Mouse (Mus musculus) liver, embryonic 13.5 days (tissue): ENCODE results near the gene E130114P18Rik. TPM values are rescaled to one million over a fixed set of nuclear protein-coding genes. Genes with fewer than 3 reads are reported as not detected.

Source experiments
- ATAC-seq: fragments of 200-750 bp; cut with Nextera tagmentation; 2 replicates; pipeline ENCODE4 v1.8.0; 2017; ENCODE audit warnings: low read depth, mild to moderate bottlenecking, moderate number of reproducible peaks, moderate library complexity
- DNase-seq: peaks from one replicate; pipeline ENCODE4 v3.0.0; 2022
- H3K27ac ChIP-seq: fragments of 300-500 bp; sonication (generic); 2 replicates; pipeline ENCODE4 v1.5.1; 2015; ENCODE audit warnings: moderate library complexity, mild to moderate bottlenecking, inconsistent platforms
- H3K27me3 ChIP-seq: fragments of 300-500 bp; sonication (generic); 2 replicates; pipeline ENCODE4 v1.6.1; 2015; ENCODE audit warnings: mild to moderate bottlenecking, inconsistent platforms
- H3K36me3 ChIP-seq: fragments of 300-500 bp; sonication (generic); 2 replicates; pipeline ENCODE4 v1.6.1; 2015; ENCODE audit warnings: mild to moderate bottlenecking, inconsistent platforms
- H3K4me1 ChIP-seq: fragments of 300-500 bp; sonication (generic); replicated peaks from 2 replicates; pipeline ENCODE4 v1.6.1; 2015; ENCODE audit warnings: inconsistent platforms
- H3K4me2 ChIP-seq: fragments of 300-500 bp; sonication (generic); 2 replicates; pipeline ENCODE4 v1.6.1; 2015; ENCODE audit warnings: inconsistent platforms, mild to moderate bottlenecking, moderate library complexity
- H3K4me3 ChIP-seq: fragments of 300-500 bp; sonication (generic); replicated peaks from 2 replicates; pipeline ENCODE4 v1.5.1; 2015; ENCODE audit warnings: mild to moderate bottlenecking, inconsistent platforms
- H3K9ac ChIP-seq: fragments of 300-500 bp; sonication (generic); 2 replicates; pipeline ENCODE4 v1.6.1; 2015; ENCODE audit warnings: mild to moderate bottlenecking, inconsistent platforms
- H3K9me3 ChIP-seq: fragments of 300-500 bp; sonication (generic); replicated peaks from 2 replicates; pipeline ENCODE4 v1.6.1; 2016; ENCODE audit warnings: inconsistent platforms
- WGBS: fragments of 180-500 bp; shearing (Covaris S2); methylation state at CpG from one replicate; pipeline ENCODE4 v1.1.7; 2015; ENCODE audit not compliant: insufficient replicate concordance; 5-methylcytosine and 5-hydroxymethylcytosine counted together
- polyA plus RNA-seq: library from polyadenylated mRNA; unstranded; fragments of >200 nt; fragmentation: Nextera tagmentation; extraction: Ambion mirVana; gene quantifications from 2 replicates; pipeline ENCODE4 v1.2.1, GENCODE M21; 2015

E130114P18Rik gene
- polyA plus RNA-seq, 1 experiment from 2014 or later, result 0.09 TPM

DNA sequence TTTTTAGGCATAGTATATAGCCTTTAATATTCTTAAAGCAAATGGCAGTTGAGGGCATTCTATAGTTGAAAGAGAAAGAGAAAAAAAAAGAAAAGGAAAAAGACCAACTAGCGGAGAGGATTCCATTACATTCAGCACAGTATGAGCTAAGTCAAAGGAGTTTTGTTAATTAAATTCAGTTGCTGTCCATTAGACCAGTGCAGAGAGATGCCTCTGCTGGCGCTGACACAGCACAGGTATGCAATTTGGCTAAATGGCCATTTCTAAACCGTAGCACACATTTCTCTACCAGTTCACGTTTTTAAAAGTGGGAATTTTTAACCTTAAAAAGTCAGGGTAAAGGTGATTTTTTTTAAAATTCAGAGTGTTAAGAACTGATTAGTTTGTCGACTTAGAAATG, 26.8 kb upstream of the E130114P18Rik start:
- peaks cover 7% of the 10 kb centered on the region; the same call in 1 of the 2 replicates for H3K4me1 ChIP-seq
- 63% methylated on average over 5 of the region's 5 CpGs for WGBS
- ATAC-seq (no peak), DNase-seq (no peak)
- H3K36me3 ChIP-seq, result no peaks in the 10 kb centered on the region
- H3K27ac ChIP-seq, result no peak overlapping the region
- H3K4me2 ChIP-seq, result no peak overlapping the region
- no peaks in the 10 kb centered on the region for H3K9me3 ChIP-seq
- no peak overlapping the region for H3K4me3 ChIP-seq
- H3K27me3 ChIP-seq, result no peaks in the 10 kb centered on the region
- H3K9ac ChIP-seq, result no peak overlapping the region

DNA sequence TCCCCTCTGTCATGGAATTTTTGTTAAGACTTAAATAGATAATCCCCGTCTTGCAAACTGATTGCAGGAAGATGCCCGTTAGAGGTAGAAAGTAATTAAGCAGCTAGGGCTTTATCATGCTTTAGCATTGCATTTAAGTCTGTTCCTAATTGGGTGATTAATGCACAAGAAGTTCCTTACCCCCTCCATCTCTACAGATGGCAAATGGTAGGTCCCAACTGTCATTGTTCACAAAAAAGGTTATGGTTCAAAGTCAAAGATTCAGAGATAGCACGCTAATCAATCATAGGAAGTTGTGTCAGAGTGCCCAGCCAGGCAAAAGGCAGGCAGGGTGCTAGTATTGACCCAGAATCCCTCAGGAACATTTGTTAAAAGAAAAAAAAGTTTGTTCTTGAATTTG, 25.9 kb upstream of the E130114P18Rik start:
- no peaks in the 10 kb centered on the region for H3K4me1 ChIP-seq
- ATAC-seq (no peak), DNase-seq (no peak)
- H3K36me3 ChIP-seq, result no peaks in the 10 kb centered on the region
- no peak overlapping the region for H3K4me3 ChIP-seq
- H3K9me3 ChIP-seq, result no peaks in the 10 kb centered on the region
- WGBS, result 60% methylated on average over 3 of the region's 3 CpGs
- no peaks in the 10 kb centered on the region for H3K27me3 ChIP-seq
- H3K9ac ChIP-seq, result no peak overlapping the region
- no peak overlapping the region for H3K27ac ChIP-seq
- no peak overlapping the region for H3K4me2 ChIP-seq

DNA sequence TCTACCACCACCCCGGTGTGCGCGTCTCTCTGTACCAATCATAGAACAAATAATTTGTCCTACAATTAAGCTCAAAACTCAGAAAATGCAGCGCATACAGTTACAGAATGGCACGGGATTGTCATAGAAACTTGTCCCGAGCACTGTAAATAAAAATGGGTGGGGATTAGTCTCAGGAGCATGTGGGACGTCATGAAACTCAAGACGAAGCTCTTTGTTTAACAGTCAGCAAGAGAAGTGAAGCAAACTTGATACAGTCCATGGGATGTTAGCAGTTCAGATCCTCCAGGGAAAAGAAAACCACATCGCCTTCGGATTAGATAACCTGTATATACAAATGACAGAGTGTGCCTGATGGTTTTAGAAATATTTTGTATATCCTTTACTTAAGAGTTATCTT, 18.6 kb upstream of the E130114P18Rik start:
- no peak for ATAC-seq
- Histone ChIP-seq H3K9me3 (no peaks in the 10 kb centered on the region), H3K36me3 (no peaks in the 10 kb centered on the region), H3K27me3 (no peaks in the 10 kb centered on the region), H3K4me2 (no peak overlapping the region), H3K4me1 (no peaks in the 10 kb centered on the region), H3K27ac (no peak overlapping the region), H3K4me3 (no peak overlapping the region), H3K9ac (no peak overlapping the region)
- WGBS, result 75% methylated on average over 10 of the region's 10 CpGs
- no peak for DNase-seq

GRCm38 (mm10) chr4:97795957-97796356, 18.1 kb upstream of the E130114P18Rik start:
- no peak for DNase-seq
- WGBS, result 68% methylated on average over 5 of the region's 5 CpGs

DNA sequence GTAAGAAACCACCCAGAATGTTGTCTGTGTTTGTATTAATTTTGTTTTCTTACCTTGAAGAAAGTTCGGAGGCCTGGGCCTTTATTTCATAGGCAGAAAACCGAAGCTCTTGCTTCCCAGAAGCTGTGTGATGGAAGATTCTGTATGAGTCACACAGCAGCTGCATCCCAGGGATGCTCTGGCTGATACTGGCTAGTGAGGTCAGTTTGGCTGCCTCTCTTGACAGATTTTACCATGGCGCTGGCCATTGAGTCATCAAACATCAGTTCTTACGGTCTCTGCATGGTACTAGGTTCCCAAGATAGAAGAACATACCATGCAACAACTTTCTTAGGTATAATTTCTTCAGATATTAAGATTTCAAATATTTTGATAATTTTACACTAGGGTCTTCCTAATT, 17.0 kb upstream of the E130114P18Rik start:
- Histone ChIP-seq H3K36me3 (no peaks in the 10 kb centered on the region), H3K4me1 (no peaks in the 10 kb centered on the region), H3K9me3 (no peaks in the 10 kb centered on the region), H3K4me3 (no peak overlapping the region), H3K27ac (no peak overlapping the region), H3K27me3 (no peaks in the 10 kb centered on the region), H3K9ac (no peak overlapping the region), H3K4me2 (no peak overlapping the region)
- no peak for ATAC-seq
- WGBS, result 65% methylated on average over 4 of the region's 4 CpGs
- DNase-seq, result no peak

More at GRCm38 (mm10) chr4:97795957-97796356, 18.1 kb upstream of the E130114P18Rik start:
- Histone ChIP-seq H3K36me3 (no peaks in the 10 kb centered on the region), H3K9me3 (no peaks in the 10 kb centered on the region), H3K27me3 (no peaks in the 10 kb centered on the region), H3K9ac (no peak overlapping the region), H3K4me2 (no peak overlapping the region), H3K4me1 (no peaks in the 10 kb centered on the region), H3K4me3 (no peak overlapping the region), H3K27ac (no peak overlapping the region)
- ATAC-seq, result no peak

- no peak overlapping the region for H3K27ac ChIP-seq
Measured at GRCm38 (mm10) chr4:97793931-97794330, 16.1 kb upstream of the E130114P18Rik start.

GRCm38 (mm10) chr4:97788537-97788936, 10.7 kb upstream of the E130114P18Rik start:
- Histone ChIP-seq H3K4me3 (no peak overlapping the region), H3K27me3 (peaks cover 14% of the 10 kb centered on the region; the same call in 1 of the 2 replicates)
- ATAC-seq, result no peak

More at GRCm38 (mm10) chr4:97793931-97794330, 16.1 kb upstream of the E130114P18Rik start:
- Histone ChIP-seq H3K4me2 (no peak overlapping the region), H3K36me3 (no peaks in the 10 kb centered on the region), H3K27me3 (0 out of 2 replicates have a peak, but pooled peaks cover 4% of the 10 kb centered on the region), H3K4me1 (no peaks in the 10 kb centered on the region), H3K9me3 (no peaks in the 10 kb centered on the region), H3K9ac (no peak overlapping the region), H3K4me3 (no peak overlapping the region)
- ATAC-seq (no peak), DNase-seq (no peak)
- WGBS, result 76% methylated on average over 10 of the region's 10 CpGs

GRCm38 (mm10) chr4:97787515-97787914, 9.6 kb upstream of the E130114P18Rik start:
- Histone ChIP-seq H3K4me3 (no peak overlapping the region), H3K4me1 (no peaks in the 10 kb centered on the region), H3K9me3 (no peaks in the 10 kb centered on the region), H3K4me2 (no peak overlapping the region), H3K9ac (no peak overlapping the region), H3K36me3 (peaks cover 8% of the 10 kb centered on the region; the same call in 1 of the 2 replicates), H3K27me3 (peaks cover 18% of the 10 kb centered on the region; the same call in 1 of the 2 replicates), H3K27ac (no peak overlapping the region)
- ATAC-seq (no peak), DNase-seq (no peak)
- WGBS, result 59% methylated on average over 3 of the region's 3 CpGs

More at GRCm38 (mm10) chr4:97788537-97788936, 10.7 kb upstream of the E130114P18Rik start:
- Histone ChIP-seq H3K36me3 (peaks cover 2% of the 10 kb centered on the region; the same call in 1 of the 2 replicates), H3K9me3 (no peaks in the 10 kb centered on the region), H3K27ac (no peak overlapping the region), H3K4me1 (no peaks in the 10 kb centered on the region), H3K9ac (no peak overlapping the region), H3K4me2 (no peak overlapping the region)
- DNase-seq, result no peak
- 49% methylated on average over 4 of the region's 4 CpGs for WGBS

DNA sequence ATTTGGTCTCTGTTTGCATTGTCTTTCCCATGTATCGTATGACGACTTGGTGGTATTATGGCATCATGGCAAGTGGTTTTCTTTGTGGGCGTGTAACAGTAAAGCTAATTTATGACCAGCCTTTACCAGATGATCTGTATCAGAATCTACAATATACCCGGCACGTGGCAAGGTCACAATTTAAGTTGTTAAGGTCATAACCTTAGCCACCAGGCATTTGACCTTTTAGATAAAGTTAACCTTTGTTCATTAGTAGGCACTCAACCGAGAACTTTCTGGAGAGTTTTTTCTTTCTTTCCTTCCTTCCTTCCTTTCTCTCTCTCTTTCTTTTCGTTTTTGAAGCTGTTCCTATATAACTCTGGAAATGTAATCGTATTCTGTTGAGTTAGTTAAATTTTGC, 8.7 kb upstream of the E130114P18Rik start:
- H3K4me1 ChIP-seq, result no peaks in the 10 kb centered on the region
- no peak overlapping the region for H3K27ac ChIP-seq
- H3K9me3 ChIP-seq, result no peaks in the 10 kb centered on the region
- H3K9ac ChIP-seq, result no peak overlapping the region
- H3K4me2 ChIP-seq, result no peak overlapping the region
- DNase-seq, result no peak
- WGBS, result 51% methylated on average over 8 of the region's 8 CpGs
- H3K4me3 ChIP-seq, result no peak overlapping the region
- ATAC-seq, result no peak
- H3K27me3 ChIP-seq, result peaks cover 18% of the 10 kb centered on the region; the same call in 1 of the 2 replicates
- H3K36me3 ChIP-seq, result peaks cover 8% of the 10 kb centered on the region; the same call in 1 of the 2 replicates

DNA sequence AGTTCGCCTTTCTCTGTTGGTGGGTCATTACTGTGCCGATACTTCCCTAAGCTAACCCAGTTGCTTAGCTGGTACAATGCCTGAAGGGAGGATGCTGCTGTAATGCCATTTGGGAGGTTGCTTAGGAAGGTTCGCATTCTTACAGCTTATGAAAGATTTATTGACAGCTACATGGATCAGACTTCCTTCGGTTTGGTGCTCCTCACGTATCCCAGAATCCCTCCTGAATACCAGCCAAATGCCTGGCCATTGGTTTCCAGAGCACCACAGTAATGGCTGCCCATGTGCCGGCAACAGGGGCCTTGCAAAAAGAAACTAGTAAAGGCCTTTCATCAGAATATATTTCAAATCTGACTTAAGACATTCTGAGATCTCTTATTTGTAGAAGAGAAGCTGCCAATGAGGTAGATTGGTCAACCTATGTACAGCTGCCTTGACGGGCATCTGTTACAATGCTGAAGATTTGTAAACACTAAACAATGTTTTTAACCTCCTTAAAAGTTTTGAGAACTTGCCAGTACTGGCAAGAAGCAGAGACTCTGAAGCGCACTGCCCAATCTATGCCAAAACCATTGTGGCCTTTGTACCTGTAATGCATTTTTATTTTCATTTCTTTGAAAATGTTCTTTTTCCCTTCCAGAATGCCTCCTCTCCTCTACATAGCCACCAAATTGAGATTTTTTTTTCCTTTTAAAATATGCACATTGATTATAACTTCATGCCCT, 7.8 kb upstream of the E130114P18Rik start:
- 78% methylated on average over 8 of the region's 8 CpGs for WGBS
- Histone ChIP-seq H3K36me3 (peaks cover 8% of the 10 kb centered on the region; the same call in 1 of the 2 replicates), H3K27ac (no peak overlapping the region), H3K4me1 (no peaks in the 10 kb centered on the region), H3K27me3 (peaks cover 22% of the 10 kb centered on the region), H3K9me3 (no peaks in the 10 kb centered on the region), H3K4me2 (no peak overlapping the region), H3K4me3 (no peak overlapping the region), H3K9ac (no peak overlapping the region)
- DNase-seq, result no peak
- no peak for ATAC-seq

DNA sequence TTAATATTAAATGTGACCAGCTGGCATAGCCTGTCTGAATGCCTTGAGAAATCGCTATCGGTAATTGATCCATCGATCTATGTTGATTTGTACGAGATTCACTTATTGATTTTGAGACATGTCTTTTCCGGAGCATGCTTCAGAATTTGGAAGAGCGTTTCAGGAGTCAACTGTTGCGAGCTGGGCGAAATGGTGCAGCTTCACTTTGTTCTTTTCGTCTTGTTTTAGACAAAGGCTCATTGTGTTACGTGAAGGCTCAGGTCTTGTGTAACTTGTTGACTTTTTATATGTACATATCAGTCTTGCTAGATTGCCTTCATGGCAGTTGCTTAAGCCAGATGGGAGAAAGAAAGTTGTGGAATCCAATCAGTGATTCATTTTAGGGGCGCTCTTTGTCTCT, 6.4 kb upstream of the E130114P18Rik start:
- no peak overlapping the region for H3K4me3 ChIP-seq

More for the DNA sequence above, 6.4 kb upstream of the E130114P18Rik start:
- no peak overlapping the region for H3K9ac ChIP-seq
- H3K36me3 ChIP-seq, result peaks cover 8% of the 10 kb centered on the region; the same call in 1 of the 2 replicates
- H3K9me3 ChIP-seq, result no peaks in the 10 kb centered on the region
- peaks cover 35% of the 10 kb centered on the region for H3K27me3 ChIP-seq
- ATAC-seq (no peak), DNase-seq (no peak)
- WGBS, result 81% methylated on average over 11 of the region's 11 CpGs
- no peak overlapping the region for H3K4me2 ChIP-seq
- H3K4me1 ChIP-seq, result 0 out of 2 replicates have a peak, but pooled peaks cover 4% of the 10 kb centered on the region
- no peak overlapping the region for H3K27ac ChIP-seq
